Mouse (Mus musculus): ENCODE measurements around the gene Msantd2.

DNA sequence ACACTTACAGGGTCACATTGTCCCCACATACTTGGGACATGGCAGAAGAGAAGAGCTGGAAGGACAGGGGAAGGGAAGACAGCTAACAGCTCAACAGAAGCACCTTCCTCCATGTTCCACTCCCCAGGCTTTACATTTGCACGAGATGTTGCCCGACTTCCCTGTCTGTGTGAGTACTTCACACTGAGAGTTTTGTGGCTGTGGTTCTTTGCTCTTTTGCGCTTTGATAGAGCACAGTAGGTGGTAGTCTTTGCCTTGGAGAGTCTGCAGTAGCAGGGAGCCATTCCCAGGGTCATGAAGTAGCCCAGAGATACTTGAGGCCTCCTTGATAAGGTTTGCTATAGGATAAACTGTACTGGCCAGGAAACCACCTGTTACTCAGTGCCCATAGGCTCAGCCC is 11.1 kb downstream of the Msantd2 start:
- no peak for TF ChIP-seq POLR2A (IDR thresholded peaks at IDR 0.05; ENCODE audit: borderline replicate concordance, insufficient read depth, low read length)
- no peak for TF ChIP-seq CTCF (IDR thresholded peaks at IDR 0.05; ENCODE audit: borderline replicate concordance, insufficient read depth, low read depth, low read length)

All from cerebellum, adult 2 months (tissue).